Mouse (Mus musculus): ENCODE data around the gene Meis1. TPM values are rescaled to one million over a fixed set of nuclear protein-coding genes. Genes with fewer than 3 reads are reported as not detected.

The Meis1 gene
- polyA plus RNA-seq, 1 experiment = 34.6 TPM

DNA sequence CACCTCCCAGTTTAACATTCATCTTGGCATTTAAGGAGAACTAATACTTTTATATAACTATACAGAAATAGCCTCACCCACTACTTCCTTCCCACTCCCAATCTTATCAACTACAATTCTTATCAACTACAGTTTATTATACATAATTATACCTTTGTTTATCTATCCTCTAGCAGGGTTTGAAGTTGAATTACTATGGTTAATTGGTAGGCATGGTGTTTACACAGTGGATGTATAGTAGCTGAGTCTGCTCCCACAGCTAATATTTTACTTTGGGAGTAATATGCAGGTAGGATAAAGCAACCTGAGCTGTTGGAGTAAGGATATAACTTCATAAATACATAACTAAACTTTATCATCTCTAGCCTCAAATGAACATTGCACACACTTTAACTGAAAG lies 188.7 kb downstream of the Meis1 start:
- H3K4me3 ChIP-seq (ENCODE audit: insufficient read depth, low read length) = no peak overlapping the region
- H3K27ac ChIP-seq (ENCODE audit: insufficient read depth, low read length) = no peak overlapping the region
- TF ChIP-seq CTCF (IDR thresholded peaks at IDR 0.05; ENCODE audit: borderline replicate concordance, insufficient read depth, low read length) (no peak), POLR2A (IDR thresholded peaks at IDR 0.05; ENCODE audit: low read depth, low read length) (no peak)
- no peaks in the 10 kb centered on the region for H3K4me1 ChIP-seq (ENCODE audit: control insufficient read depth, insufficient read depth, low read length)

All from embryonic fibroblast, embryonic 13.5 days (primary cell).